Mouse (Mus musculus) subcutaneous adipose tissue, adult 2 months (tissue): ENCODE results near the gene Pex19. TPM values are rescaled to one million over a fixed set of nuclear protein-coding genes. Genes with fewer than 3 reads are reported as not detected.

Source experiments
- polyA plus RNA-seq: library from polyadenylated mRNA; depleted of rRNA; stranded (reverse); fragments of >200 nt; gene quantifications from 2 replicates; pipeline ENCODE4 v1.2.3, GENCODE M21; 2012; ENCODE audit warnings: low replicate concordance; rRNA removed

The Pex19 gene
- 146 and 320 TPM in 2 replicates for polyA plus RNA-seq

GRCm38 (mm10) chr1:172126376-172127347 is at the start of gene Pex19:
Pex19 (plus strand) TSS chr1:172126755.

DNA sequence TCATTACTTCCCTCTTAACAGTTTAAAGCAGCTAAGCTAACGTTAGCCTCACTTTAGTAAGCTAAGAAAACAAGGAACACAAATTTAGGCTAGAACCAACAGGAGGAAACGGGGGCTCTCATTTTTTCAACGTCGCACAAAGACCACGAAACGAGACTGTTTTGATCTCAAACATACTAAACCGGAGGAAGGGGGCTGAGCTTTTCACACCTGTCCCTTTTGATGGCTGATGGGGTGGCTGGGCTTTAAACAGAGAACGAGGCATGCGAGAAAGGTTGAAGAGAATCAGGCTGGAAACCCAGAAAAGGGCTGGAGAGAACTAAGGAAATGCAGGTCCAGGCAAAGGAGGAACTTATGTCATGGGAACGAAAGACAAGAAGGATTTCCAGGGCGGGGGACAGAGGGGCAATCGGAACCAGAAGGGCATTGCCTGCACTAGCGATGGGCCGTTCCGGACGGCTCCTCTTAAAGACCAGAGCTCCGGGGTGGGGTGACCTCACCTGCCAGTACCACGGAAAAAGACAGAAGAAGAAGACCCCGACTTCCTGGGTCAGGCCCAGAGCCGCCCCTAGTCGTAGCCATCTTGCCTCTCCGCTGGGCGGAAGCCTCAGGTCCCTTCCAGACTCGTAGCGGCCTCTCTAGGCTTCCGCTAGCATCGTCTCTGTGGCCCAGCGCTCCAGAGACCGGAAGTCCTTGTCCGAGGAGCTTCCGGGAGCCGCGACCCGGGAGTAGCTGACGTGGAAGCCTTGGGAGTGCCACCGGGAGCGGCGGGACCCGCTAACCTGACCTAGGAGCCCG is 44.3 kb upstream of the Pex19 start, which contains the start of the genes Copa and Ncstn:
Gene Copa, plus strand, starts transcription at position 429 of the 798 bp plus-strand sequence.
Gene Ncstn, minus strand, starts transcription at position 695 of the 798 bp plus-strand sequence.

DNA sequence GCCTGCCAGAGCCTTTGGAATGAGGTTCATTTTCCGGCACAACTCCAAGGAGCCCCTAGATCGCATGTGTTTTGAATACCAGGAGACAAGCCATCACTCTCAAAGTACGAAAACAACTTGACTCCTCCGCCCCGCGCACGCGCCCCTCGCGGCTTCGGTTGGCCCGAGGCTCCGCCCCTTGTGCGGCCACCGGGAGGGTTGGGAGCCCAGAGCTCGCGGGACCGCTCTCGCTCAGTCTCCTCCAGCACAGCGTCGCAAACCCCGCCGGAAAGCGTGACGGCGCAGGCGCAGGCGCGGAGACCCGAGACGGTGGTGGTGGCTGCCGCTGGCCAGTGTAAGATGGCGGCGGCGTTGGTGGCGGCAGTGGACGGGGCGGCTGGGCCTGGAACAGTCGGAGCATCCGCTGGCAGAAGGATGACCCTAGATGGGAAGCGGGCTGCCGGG is 21.3 kb downstream of the Pex19 start, which contains the start of gene Dcaf8:
Gene Dcaf8, plus strand, starts transcription at position 250 of the 444 bp plus-strand sequence.

Other genes with a start within 250 kb of the Pex19 start
- 0.44 and 0.77 TPM in 2 replicates for gene Gm10521, start 231.1 kb upstream of the Pex19 start, polyA plus RNA-seq
- 0.24 and 0.30 TPM in 2 replicates for gene Slamf6, start 209.2 kb upstream of the Pex19 start, polyA plus RNA-seq
- gene Vangl2, start 98.3 kb upstream of the Pex19 start, polyA plus RNA-seq = 2.6 and 14.9 TPM in 2 replicates
- gene Nhlh1, start 69.2 kb upstream of the Pex19 start, polyA plus RNA-seq = not detected in 2 replicates
- gene Copa, start 44.2 kb upstream of the Pex19 start, polyA plus RNA-seq = 48.2 and 106 TPM in 2 replicates
- 114 and 136 TPM in 2 replicates for gene Ncstn, start 44.0 kb upstream of the Pex19 start, polyA plus RNA-seq
- 75.3 and 98.0 TPM in 2 replicates for gene Dcaf8, start 21.3 kb downstream of the Pex19 start, polyA plus RNA-seq
- 144 and 194 TPM in 2 replicates for gene Pea15a, start 80.0 kb downstream of the Pex19 start, polyA plus RNA-seq
- gene Casq1, start 93.1 kb downstream of the Pex19 start, polyA plus RNA-seq = 3.6 and 7.0 TPM in 2 replicates
- gene Atp1a4, start 131.7 kb downstream of the Pex19 start, polyA plus RNA-seq = 0.03 and 4.1 TPM in 2 replicates
- 100 and 133 TPM in 2 replicates for gene Igsf8, start 134.9 kb downstream of the Pex19 start, polyA plus RNA-seq
- 208 and 473 TPM in 2 replicates for gene Atp1a2, start 171.3 kb downstream of the Pex19 start, polyA plus RNA-seq
- 0.10 TPM in 1 of 2 replicates, not detected in the other for gene Kcnj9, start 202.6 kb downstream of the Pex19 start, polyA plus RNA-seq
- 0.07 and 0.35 TPM in 2 replicates for gene Kcnj10, start 214.5 kb downstream of the Pex19 start, polyA plus RNA-seq
- 7.6 and 9.6 TPM in 2 replicates for gene Pigm, start 249.8 kb downstream of the Pex19 start, polyA plus RNA-seq